ENCODE assay signal across 8 mouse cellular contexts in the genomic region with DNA sequence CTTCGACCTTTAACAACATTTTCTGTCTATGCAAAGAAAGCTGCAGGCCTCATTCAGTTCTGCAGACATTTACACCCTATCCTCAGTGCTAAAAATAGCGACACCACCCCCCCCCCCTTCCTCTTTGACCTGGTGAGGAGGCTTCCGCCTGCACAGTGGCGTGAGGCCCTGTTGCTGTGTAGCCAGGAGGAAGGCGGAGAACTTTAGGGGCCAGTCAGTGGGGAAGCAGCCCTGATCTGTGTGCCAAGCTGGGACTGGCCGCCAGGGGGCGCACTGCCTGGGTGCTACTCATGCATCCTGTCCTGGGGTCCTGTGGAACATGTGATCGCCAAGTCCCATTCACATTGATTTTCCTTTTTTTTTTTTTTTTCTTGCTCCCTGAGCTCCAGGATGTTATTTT. TPM values are rescaled to one million over a fixed set of nuclear protein-coding genes. Genes with fewer than 3 reads are reported as not detected.
DNase-seq lines count a peak whose midpoint lies in the region; ATAC-seq and TF ChIP-seq lines count a peak whose summit lies in the region.

No protein-coding gene starts in this region.

- no peak overlapping the region for H3K4me3 ChIP-seq in forebrain, embryonic 12.5 days (replicated peaks)
- H3K4me3 ChIP-seq in heart, postnatal 0 days (ENCODE audit: low read depth, low read length) = no peak overlapping the region
- H3K4me3 ChIP-seq in liver, embryonic 16.5 days (ENCODE audit: low read depth, low read length) = no peak overlapping the region
- no peak overlapping the region for H3K4me3 ChIP-seq in neural tube, embryonic 13.5 days
- no peak overlapping the region for H3K4me3 ChIP-seq in testis, adult 2 months (ENCODE audit: control insufficient read depth, low read depth, low read length)

- peaks cover 37% of the 10 kb centered on the region for H3K4me1 ChIP-seq in forebrain, embryonic 12.5 days
- peaks cover 28% of the 10 kb centered on the region for H3K4me1 ChIP-seq in heart, postnatal 0 days (ENCODE audit: control insufficient read depth, insufficient read depth)
- H3K4me1 ChIP-seq in liver, embryonic 16.5 days (ENCODE audit: control insufficient read depth, low read depth, low read length) = peaks cover 28% of the 10 kb centered on the region
- peaks cover 57% of the 10 kb centered on the region for H3K4me1 ChIP-seq in neural tube, embryonic 13.5 days (replicated peaks)
- H3K4me1 ChIP-seq in testis, adult 2 months (ENCODE audit: control insufficient read depth, insufficient read depth, low read length) = peaks cover 10% of the 10 kb centered on the region

- peaks cover 21% of the 10 kb centered on the region for H3K27me3 ChIP-seq in forebrain, embryonic 12.5 days
- H3K27me3 ChIP-seq in heart, postnatal 0 days (ENCODE audit: control insufficient read depth, insufficient read depth, low read length) = no peaks in the 10 kb centered on the region
- H3K27me3 ChIP-seq in liver, embryonic 16.5 days (ENCODE audit: control insufficient read depth, insufficient read depth, low read depth, low read length) = no peaks in the 10 kb centered on the region
- H3K27me3 ChIP-seq in neural tube, embryonic 13.5 days = no peaks in the 10 kb centered on the region
- H3K27me3 ChIP-seq in testis, adult 2 months (ENCODE audit: control insufficient read depth, insufficient read depth, low read length) = no peaks in the 10 kb centered on the region

- WGBS in forebrain, embryonic 12.5 days = 11% methylated on average over 8 of the region's 8 CpGs
- 2% methylated on average over 8 of the region's 8 CpGs for WGBS in heart, postnatal 0 days
- WGBS in liver, embryonic 16.5 days (ENCODE audit: insufficient replicate concordance) = 3% methylated on average over 8 of the region's 8 CpGs
- WGBS in neural tube, embryonic 13.5 days = 19% methylated on average over 8 of the region's 8 CpGs

- DNase-seq in CD8-positive naive resting alpha-beta T cell, adult 2 months (ENCODE audit: low read depth in 2 of 2, low spot score in 2 of 2) = peak; percentile 83 to 85
- peak; percentile 71 for DNase-seq in c-Kit-positive CD71-negative TER-119-negative erythroid progenitor cells, embryonic 14.5 days (ENCODE audit: low read depth)
- peak; percentile 87 for DNase-seq in heart, postnatal 0 days (ENCODE audit: low spot score)
- peak; percentile 97 to 98 for DNase-seq in kidney, postnatal 4 days

- TF ChIP-seq CTCF in heart, postnatal 0 days (IDR thresholded peaks at IDR 0.05; ENCODE audit: low read depth) = peak; percentile 96
- TF ChIP-seq CTCF in testis, adult 2 months (IDR thresholded peaks at IDR 0.05; ENCODE audit: control insufficient read depth, insufficient read depth, insufficient replicate concordance, low read depth, low read length) = peak; percentile 90

- TF ChIP-seq POLR2A in testis, adult 2 months (IDR thresholded peaks at IDR 0.05; ENCODE audit: control insufficient read depth, low read depth, low read length) = no peak

- H3K4me2 ChIP-seq in forebrain, embryonic 12.5 days = no peak overlapping the region
- H3K4me2 ChIP-seq in heart, postnatal 0 days (ENCODE audit: low read depth, low read length) = peak overlapping the region; percentile 20; the same call in 1 of the 2 replicates
- 0 out of 2 replicates have a peak overlapping the region, but pooled peaks have one; percentile 5 for H3K4me2 ChIP-seq in liver, embryonic 16.5 days (ENCODE audit: low read depth, low read length)
- H3K4me2 ChIP-seq in neural tube, embryonic 13.5 days = peak overlapping the region; percentile 13; the same call in 1 of the 2 replicates

- peak; percentile 76; the same call in 1 of the 2 replicates for ATAC-seq in forebrain, embryonic 12.5 days (ENCODE audit: low FRiP score)
- ATAC-seq in heart, postnatal 0 days (ENCODE audit: insufficient read depth, low read depth) = peak; percentile 94
- peak; percentile 82 for ATAC-seq in liver, embryonic 16.5 days (ENCODE audit: low read depth)
- peak; percentile 66 for ATAC-seq in neural tube, embryonic 13.5 days (ENCODE audit: low read depth)

- no peak overlapping the region for H3K9ac ChIP-seq in forebrain, embryonic 12.5 days
- no peak overlapping the region for H3K9ac ChIP-seq in heart, postnatal 0 days (replicated peaks; ENCODE audit: low read depth, low read length)
- no peak overlapping the region for H3K9ac ChIP-seq in liver, embryonic 16.5 days (ENCODE audit: low read depth, low read length)
- peak overlapping the region; percentile 31; the same call in 1 of the 2 replicates for H3K9ac ChIP-seq in neural tube, embryonic 13.5 days

- no peaks in the 10 kb centered on the region for H3K36me3 ChIP-seq in forebrain, embryonic 12.5 days (replicated peaks)
- H3K36me3 ChIP-seq in heart, postnatal 0 days (replicated peaks; ENCODE audit: control insufficient read depth, insufficient read depth, low read length) = no peaks in the 10 kb centered on the region
- H3K36me3 ChIP-seq in liver, embryonic 16.5 days (ENCODE audit: control insufficient read depth, insufficient read depth) = no peaks in the 10 kb centered on the region
- H3K36me3 ChIP-seq in neural tube, embryonic 13.5 days = no peaks in the 10 kb centered on the region
- no peaks in the 10 kb centered on the region for H3K36me3 ChIP-seq in testis, adult 2 months (ENCODE audit: control insufficient read depth, insufficient read depth, low read length)

- H3K9me3 ChIP-seq in forebrain, embryonic 12.5 days = no peaks in the 10 kb centered on the region
- H3K9me3 ChIP-seq in heart, postnatal 0 days (replicated peaks; ENCODE audit: control insufficient read depth, low read length) = no peaks in the 10 kb centered on the region
- H3K9me3 ChIP-seq in liver, embryonic 16.5 days (replicated peaks; ENCODE audit: control insufficient read depth, low read length) = no peaks in the 10 kb centered on the region
- H3K9me3 ChIP-seq in neural tube, embryonic 13.5 days = no peaks in the 10 kb centered on the region

- peak; percentile 86; the same call in 1 of the 2 replicates for TF ChIP-seq EP300 in heart, postnatal 0 days (IDR thresholded peaks at IDR 0.05; ENCODE audit: low read depth)

- H3K27ac ChIP-seq in forebrain, embryonic 12.5 days = peak overlapping the region; percentile 43
- H3K27ac ChIP-seq in heart, postnatal 0 days (ENCODE audit: low read depth) = peak overlapping the region; percentile 95
- peak overlapping the region; percentile 43 for H3K27ac ChIP-seq in liver, embryonic 16.5 days (ENCODE audit: low read length)
- peak overlapping the region; percentile 83 for H3K27ac ChIP-seq in neural tube, embryonic 13.5 days (replicated peaks)
- peak overlapping the region; percentile 76 for H3K27ac ChIP-seq in testis, adult 2 months (ENCODE audit: control insufficient read depth, insufficient read depth, low read depth, low read length)

RNA-seq across cellular contexts. Expression of gene Dnmt3a, which starts 24.3 kb away (rescaled TPM):
- polyA plus RNA-seq in forebrain, embryonic 12.5 days (2016; fragmentation: Nextera tagmentation; extraction: Ambion mirVana) = 139 and 146 TPM in 2 replicates
- 31.7 and 32.8 TPM in 2 replicates for total RNA-seq in heart, postnatal 0 days (2014; rRNA removed; ENCODE audit: low replicate concordance)
- 71.5 and 76.0 TPM in 2 replicates for polyA plus RNA-seq in heart, postnatal 0 days (2015; fragmentation: Nextera tagmentation; extraction: Ambion mirVana)
- 16.8 and 18.2 TPM in 2 replicates for polyA plus RNA-seq in liver, embryonic 16.5 days (2015; fragmentation: Nextera tagmentation; extraction: Ambion mirVana)
- polyA plus RNA-seq in neural tube, embryonic 13.5 days (2015; fragmentation: Nextera tagmentation; extraction: Ambion mirVana) = 95.7 and 118 TPM in 2 replicates
- polyA plus RNA-seq in testis, adult 2 months (2012; rRNA removed) = 7.0 and 7.2 TPM in 2 replicates

Comparison
In these comparisons a context has a peak if more than half of its experiments do, and no peak if none do; other contexts are left out.
1. H3K27ac ChIP-seq: peak in every context shown above with its lines; median percentile 95 in heart, postnatal 0 days; 83 in neural tube, embryonic 13.5 days; 76 in testis, adult 2 months; 43 in forebrain, embryonic 12.5 days; 43 in liver, embryonic 16.5 days.